Mouse (Mus musculus) lung, adult 10 weeks (tissue): ENCODE measurements around the gene Gm6760. TPM values are rescaled to one million over a fixed set of nuclear protein-coding genes. Genes with fewer than 3 reads are reported as not detected.

Source experiments
- polyA plus RNA-seq: library from polyadenylated mRNA; stranded (reverse); fragments of 350-450 nt; fragmentation: Illumina TruSeq; extraction: RNeasy Lipid Tissue Mini Kit (QIAGEN cat#74804); gene quantifications from one replicate; pipeline ENCODE4 v1.2.3, GENCODE M21; 2014; ENCODE audit warnings: low read depth, low replicate concordance; ENCODE audit not compliant: insufficient read depth

Gene Gm6760
- polyA plus RNA-seq, result not detected

DNA sequence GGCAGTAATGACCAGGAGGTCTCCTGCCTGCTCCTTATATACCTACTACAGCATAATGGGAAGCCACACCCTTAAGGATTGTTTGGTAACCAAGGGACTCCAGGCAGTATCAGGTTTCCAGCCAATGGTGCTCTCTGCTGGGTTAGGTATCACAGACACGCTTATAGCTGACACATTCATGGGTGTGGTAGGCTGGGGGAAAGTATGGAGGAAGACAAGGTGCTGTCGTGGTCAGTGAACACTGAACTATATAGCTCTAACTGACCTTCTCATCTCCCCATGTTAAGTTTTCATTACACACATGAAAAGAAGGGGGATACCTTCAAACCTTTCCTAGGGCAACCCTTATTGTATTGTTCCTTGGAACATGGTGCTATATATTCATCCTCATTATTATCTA is at the start of gene Gm6760:
Gm6760 (minus strand) TSS at position 101 of the 400 bp plus-strand sequence.

DNA sequence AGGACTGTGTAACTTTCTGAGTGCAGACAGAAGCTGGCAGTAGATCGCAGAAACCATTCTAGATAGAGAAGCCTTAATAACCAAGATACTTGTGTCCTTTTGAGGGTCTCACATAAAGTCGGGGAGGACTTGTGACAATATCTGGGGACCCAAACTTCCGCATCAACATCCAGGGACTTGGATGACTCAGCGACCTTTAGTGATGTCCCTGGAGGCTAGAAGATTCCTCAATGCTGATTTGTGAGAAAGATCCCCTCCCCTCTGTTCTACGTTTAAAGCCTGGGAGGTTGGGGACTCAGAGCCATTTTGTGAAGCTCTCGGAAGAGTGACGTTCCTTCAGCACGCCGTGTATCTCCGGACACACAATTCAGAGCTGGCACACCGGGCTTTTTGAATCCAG is 21.2 kb upstream of the Gm6760 start, which contains the start of gene 3830417A13Rik:
3830417A13Rik (plus strand) TSS at position 301 of the 400 bp plus-strand sequence.

Other genes with a start within 250 kb of the Gm6760 start
- not detected for gene 3830417A13Rik, start 21.4 kb upstream of the Gm6760 start, polyA plus RNA-seq
- 0.03 TPM for gene Slitrk4, start 124.8 kb upstream of the Gm6760 start, polyA plus RNA-seq